Mouse (Mus musculus) thymus, postnatal 4 days (tissue): Measurements from ENCODE around the gene Kcnc1.

Experiments
- DNase-seq: peaks from one replicate; pipeline ENCODE4 v3.0.0; 2021

Gene Kcnc1

DNA sequence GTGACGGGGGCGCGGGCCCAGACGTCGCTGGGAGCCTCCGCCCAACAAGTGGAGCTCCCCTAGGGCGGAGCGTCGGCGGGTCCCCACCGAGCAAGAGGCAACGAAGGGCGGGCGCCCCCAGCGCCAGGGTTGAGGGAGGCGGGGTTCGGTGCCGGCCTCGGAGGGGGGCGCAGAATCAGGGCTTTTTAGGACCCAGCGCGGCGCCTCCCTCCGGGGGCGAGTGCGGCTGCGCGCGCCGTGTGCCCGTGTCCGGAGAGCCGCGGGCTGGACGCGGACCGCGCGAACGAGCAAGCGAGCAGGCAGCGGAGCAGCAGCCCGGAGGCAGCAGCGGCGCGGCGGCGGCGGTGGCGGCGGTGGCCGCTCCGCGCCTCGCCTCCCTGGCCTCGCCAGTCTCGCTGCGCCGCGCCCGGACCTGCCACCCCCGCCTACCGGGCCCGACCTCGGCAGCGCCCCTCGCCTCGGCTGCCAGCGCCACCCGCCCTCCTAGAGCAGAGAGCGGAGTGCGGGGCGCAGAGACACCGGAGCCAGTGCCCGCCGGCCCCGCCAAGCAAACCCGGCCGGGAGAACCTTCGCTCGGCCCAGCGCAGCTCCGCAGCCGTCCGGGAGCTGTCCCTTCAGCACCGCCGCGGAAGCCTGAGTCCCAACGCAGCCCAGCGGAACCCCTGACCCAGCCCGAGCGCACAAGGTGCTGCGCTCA is at the start of gene Kcnc1:
Gene Kcnc1 (plus strand): TSS at position 267 of the 697 bp plus-strand sequence.
- peak; percentile 85 for DNase-seq

DNA sequence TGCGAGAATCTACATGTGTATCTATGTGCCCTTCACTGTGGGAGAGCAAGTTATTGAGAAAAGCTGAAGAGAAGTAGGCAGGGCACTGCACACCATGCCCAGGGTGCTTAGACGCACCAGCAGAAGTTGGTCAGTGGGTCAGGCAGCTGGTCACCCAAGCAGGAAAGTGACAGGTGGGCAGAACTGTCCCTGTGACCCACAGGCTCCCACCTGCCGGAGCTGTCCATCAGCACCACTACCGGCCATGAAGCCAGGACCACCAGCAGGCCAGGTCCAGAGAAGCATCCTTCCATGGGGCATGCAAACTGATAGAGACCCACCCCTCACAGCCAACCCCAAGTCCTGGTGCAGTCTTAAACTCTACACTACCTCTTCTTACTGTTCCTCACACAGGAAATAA is 48.6 kb upstream of the Kcnc1 start:
- DNase-seq, result no peak

DNA sequence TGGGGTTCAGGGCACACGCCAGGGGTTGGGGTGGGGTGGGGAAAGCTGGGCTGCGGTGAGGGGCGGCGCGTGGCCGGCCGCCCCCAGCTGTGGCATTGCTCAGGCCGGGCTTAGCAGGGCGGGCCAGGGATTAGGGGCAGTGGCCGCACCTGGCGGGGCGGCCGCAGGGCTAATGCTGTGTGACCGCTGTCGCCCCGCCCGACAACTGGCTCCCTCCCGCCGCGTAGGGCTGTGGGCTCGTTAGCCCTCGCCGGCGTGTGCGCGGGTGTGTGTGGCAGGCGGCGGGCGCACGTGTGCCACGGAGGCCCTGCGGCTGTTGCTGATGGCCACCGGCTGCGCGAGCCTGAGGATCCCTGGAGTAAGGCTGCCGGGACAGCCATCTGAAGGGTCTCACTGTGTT is 47.5 kb upstream of the Kcnc1 start:
- DNase-seq, result no peak

DNA sequence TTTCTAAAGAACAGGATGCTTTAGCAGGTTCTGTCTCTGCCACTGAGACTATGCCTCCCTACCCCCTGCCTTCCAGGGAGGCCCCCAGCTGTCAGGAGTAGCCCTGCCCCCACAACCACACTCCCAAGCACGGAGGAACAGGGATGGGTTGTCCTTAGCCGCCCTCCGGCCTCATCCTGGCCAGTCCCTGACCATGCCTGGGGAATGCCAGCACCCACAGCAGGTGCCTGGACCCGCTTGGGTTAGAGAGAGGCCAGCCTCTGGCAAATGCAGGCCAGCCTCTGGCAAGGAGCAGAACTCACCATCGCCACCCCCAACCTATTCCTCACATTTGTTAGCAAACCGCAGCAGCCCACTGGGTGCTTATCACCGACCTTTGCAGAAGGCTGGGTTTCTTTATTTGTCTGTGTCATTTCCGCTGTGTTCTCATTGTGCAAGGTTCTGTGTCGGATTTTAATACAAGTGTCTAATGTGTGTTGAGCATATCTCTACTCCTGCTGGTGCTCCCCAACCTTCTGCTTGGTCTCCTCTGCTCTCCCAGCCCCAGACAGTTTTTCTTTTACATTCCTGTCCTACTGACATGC is 46.1 kb upstream of the Kcnc1 start:
- no peak for DNase-seq

DNA sequence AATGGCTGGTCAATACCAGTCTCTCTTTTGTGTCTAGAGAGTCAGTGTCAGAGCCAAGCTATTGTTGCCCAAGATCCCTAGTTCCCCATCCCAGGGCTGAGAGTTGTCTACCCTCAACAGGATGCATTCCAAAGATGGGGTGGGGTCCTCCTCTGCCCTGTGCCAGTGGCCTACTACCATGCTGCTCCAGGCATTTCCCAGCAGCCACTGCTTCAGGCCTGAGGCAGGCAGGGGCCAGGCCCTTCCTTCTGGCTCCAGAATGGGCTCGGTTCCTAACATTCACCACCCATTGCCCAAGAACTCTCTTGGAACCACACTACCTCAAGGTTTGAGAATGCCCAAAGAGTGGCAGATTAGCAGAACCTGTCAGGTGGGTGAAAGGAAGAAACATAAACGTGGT is 43.5 kb upstream of the Kcnc1 start:
- DNase-seq, result no peak

DNA sequence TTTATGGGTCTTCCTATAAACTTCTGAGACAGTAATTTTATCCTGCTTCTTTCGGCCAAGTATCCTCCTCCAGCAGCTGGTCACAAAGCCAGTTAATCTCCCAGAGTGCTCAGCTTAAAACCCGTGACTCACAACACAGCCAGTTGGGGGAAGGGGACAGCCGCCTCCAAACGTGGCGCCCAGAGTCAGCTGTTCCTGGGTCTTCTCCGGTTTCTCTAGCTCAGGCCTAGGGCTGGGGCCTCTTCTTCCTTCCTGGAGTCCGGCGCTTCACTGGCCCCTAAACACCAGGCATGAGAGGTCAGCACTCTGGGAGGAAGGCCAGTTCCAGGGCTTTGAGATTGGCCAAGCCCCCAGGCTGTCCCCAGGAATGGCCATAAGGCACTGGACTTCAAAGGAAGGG is 43.1 kb upstream of the Kcnc1 start:
- no peak for DNase-seq

DNA sequence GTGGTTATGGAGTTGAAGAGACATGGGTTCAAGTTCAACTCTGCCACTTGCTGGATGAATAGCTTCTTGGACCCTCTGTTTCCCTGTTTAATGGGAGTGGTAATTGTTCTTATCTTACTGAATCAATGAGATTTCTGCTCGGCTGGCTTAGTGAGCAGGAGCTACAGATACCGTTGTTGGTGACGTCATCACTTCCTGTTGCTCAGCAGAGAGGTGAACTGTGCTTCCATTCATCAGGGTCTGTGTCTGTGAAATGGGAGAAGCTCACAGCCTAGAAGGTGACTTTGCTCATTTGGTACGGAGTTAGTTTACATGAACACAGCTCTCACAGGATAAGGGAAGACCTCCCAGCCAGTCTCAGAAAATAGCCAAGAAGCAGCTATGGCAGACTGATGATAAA is 42.4 kb upstream of the Kcnc1 start:
- DNase-seq, result no peak

DNA sequence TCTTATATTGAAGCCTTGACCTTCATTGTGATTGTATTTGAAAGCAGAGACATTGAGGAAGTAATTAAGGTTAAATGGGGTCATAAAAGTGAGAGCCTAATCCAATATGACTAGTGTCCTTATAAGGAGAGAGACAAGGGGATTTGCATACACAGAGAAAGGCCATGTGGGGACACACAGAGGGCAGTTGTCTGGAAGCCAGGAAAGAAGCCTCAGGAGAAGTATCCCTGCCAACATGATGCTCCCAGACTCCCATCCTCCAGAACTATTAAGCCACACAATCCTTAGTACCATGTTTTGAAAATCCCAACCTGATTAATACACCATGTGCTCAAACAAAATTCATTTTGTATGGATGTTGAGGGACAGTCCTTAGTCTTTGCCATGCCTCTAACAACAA is 34.5 kb upstream of the Kcnc1 start:
- DNase-seq, result no peak

DNA sequence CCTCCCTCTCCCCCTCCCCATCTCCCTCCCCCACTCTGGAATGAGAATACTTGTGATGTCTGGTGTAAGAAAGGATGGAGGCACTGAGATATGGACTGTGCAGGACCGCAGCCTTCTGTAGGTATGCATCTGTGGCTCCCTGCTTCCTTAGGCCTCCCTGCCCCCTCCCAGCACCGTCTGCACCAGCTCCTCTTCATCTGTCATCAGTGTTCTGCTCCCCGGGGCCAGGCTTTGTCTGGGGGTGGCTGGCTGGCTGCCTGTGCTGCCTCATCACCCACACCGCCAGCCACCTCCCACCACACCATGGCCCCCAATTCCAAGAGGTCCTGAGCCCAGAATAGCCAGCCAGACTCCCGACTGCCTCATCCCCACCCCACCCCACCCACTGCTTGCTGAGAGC is 32.1 kb upstream of the Kcnc1 start:
- no peak for DNase-seq

DNA sequence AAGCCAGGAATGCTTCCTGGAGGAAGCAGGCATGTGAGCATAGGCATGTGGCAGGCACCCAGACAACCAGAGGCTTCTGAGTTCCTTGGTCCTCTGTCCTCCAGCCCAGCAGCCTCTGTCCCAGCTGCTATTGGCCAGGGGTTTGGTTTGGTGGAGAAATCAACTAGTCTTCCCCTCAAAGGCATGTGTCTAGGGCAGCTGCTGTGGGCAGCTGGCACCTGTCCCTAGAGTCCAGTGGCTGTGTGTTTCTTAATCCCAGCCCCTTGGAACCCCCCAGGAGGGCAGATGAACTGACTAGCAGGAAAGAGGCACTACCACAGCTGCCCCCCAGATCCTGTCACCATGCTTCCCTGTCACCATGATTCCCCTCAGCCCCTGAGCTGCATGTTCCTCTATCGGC is 30.5 kb upstream of the Kcnc1 start:
- no peak for DNase-seq

DNA sequence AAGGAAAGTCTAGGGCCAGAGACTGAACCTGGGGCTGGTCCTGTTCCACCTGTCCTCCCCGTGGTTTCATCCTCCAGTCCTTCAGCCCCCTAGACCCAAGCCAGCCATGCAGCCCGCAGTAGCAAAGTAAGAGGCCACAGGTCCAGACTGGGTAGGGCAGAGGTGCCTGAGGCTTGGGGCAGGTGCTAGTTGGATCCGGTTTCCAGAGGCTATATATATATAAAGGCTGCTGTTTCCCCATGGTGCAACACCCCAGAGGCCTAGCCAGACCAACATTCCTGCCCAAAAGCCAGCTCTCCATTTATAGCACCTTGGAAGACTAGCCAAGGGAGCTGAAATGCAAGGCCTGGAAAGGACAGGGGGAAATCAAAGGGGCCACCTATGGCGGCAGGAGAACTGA is 25.2 kb upstream of the Kcnc1 start:
- DNase-seq, result no peak

DNA sequence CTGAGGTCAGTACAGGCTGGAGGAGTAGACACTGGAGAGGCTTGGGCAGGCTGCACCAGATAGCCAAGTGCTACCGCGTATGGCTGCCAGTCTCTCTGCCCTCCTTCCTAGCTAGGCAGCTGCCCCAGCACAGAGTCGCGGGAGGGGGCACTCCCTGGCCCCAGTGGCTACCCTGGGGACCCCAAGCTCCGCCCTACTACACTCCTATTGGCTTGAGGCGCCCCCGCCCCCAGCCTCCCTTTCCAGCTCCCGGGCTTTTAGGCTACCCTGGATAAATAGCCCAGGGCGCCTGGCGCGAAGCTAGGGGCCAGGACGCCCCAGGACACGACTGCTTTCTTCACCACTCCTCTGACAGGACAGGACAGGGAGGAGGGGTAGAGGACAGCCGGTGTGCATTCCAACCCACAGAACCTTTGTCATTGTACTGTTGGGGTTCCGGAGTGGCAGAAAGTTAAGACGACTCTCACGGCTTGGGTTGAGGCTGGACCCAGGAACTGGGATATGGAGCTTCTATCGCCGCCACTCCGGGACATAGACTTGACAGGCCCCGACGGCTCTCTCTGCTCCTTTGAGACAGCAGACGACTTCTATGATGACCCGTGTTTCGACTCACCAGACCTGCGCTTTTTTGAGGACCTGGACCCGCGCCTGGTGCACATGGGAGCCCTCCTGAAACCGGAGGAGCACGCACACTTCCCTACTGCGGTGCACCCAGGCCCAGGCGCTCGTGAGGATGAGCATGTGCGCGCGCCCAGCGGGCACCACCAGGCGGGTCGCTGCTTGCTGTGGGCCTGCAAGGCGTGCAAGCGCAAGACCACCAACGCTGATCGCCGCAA is 19.9 kb upstream of the Kcnc1 start, which contains the start of gene Myod1:
Gene Myod1 (plus strand): TSS at position 303 of the 836 bp plus-strand sequence.
- DNase-seq, result no peak

DNA sequence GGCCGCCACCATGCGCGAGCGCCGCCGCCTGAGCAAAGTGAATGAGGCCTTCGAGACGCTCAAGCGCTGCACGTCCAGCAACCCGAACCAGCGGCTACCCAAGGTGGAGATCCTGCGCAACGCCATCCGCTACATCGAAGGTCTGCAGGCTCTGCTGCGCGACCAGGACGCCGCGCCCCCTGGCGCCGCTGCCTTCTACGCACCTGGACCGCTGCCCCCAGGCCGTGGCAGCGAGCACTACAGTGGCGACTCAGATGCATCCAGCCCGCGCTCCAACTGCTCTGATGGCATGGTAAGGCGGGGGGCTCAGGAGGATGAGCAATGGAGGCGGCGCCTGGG is 19.3 kb upstream of the Kcnc1 start:
- no peak for DNase-seq

DNA sequence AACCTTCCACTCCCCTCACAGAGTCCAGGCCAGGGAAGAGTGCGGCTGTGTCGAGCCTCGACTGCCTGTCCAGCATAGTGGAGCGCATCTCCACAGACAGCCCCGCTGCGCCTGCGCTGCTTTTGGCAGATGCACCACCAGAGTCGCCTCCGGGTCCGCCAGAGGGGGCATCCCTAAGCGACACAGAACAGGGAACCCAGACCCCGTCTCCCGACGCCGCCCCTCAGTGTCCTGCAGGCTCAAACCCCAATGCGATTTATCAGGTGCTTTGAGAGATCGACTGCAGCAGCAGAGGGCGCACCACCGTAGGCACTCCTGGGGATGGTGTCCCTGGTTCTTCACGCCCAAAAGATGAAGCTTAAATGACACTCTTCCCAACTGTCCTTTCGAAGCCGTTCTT is 18.2 kb upstream of the Kcnc1 start:
- DNase-seq, result peak; percentile 72

DNA sequence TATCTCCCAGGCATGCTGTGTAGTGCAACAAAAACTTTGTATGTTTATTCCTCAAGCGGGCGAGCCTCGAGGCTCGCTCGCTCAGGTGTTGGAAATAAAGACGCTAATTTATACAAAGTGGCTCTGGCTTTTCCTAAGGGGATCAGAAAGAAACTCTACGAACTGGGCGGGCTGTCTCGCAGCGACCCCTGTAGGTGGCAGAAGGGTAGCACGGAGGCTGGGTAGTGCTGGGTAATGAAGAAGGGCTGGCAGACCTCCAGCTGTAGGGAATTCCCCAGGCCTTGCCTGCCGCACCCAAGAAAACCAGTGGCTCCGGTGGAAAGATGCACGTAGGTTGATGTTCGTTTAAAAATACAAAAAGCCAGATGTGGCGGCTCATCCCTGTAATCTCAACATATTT is 17.3 kb upstream of the Kcnc1 start:
- peak; percentile 75 for DNase-seq

DNA sequence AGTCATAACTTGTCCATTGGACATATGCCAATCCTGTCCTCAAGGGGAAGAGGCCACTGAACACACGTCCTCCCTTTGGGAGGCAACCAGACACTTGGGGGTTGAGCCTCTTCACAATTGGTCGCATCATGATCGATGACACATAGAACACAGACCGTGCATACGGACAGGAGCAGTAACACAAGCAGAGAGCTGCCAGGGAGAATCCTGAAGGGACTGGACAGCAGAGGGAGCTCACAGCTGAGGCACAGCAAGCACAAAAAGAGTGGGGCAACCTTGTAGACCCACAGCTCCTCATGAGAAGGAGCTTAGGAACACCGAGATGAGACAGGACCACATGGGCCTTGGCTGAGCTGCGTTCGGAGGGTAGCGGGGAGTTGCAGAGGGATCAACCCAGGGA is 15.7 kb upstream of the Kcnc1 start:
- DNase-seq, result no peak

DNA sequence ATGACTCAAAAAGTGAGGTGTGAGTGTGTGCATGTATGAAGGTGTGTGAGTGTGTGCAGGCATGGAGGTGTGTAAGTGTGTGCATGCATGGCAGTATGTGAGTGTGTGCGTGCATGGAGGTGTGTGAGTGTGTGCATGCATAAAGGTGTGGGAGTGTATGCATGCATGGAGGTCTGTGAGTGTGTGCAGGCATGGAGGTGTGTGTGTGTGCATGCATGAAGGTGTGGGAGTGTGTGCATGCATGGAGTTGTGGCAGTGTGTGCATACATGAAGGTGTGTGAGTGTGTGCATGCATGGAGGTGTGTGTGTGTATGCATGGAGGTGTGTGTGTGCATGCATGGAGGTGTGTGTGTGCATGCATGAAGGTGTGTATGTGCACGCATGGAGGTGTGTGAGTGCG is 8.9 kb upstream of the Kcnc1 start:
- DNase-seq, result no peak

DNA sequence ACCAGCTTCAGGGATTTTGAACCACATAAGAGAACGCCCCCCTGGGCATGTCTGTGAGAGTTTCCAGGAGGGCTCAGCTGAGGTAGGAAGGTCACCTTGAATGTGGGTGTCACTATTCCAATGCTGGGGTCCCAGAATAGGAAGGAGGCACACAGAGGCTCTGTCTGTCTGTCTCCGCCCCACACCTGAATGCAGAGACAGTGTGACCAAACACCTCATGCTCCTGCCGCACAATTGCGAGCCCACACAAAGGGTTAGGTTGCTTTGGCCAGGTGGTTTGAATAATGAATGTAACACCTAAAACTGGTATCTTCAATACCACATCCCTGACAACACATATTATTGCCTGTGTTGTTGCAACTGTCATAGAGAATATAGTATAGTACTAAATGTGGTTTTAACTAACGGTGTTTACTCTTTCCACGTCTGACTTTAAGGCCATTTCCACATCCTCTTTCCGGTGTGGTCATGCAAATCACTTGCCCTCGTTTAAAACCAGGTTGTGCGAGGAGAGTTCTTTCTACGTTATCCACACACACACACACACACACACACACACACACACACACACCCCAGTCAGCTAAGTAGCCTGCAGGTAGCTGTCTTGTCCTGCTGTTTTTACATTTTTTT is 6.7 kb upstream of the Kcnc1 start:
- peak; percentile 37 for DNase-seq

DNA sequence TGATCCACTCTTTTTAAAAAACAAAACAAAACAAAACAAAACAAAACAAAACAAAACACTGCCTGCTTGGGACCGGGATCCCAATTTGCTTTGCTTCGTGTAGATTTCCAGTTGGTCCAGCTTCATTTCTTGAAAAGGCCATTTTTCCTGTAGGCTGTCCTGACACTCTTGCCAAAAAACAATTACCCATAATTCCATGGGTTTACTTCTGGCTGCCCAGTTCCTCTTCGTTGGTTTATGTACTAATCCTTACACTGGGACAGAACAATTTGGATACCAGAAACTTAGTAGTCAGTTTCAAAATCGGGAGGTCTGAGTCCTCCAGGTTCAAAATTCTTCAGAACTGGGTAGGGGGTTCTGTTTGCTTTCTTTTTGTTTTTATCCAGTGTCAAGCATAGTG is 6.1 kb upstream of the Kcnc1 start:
- DNase-seq, result no peak

DNA sequence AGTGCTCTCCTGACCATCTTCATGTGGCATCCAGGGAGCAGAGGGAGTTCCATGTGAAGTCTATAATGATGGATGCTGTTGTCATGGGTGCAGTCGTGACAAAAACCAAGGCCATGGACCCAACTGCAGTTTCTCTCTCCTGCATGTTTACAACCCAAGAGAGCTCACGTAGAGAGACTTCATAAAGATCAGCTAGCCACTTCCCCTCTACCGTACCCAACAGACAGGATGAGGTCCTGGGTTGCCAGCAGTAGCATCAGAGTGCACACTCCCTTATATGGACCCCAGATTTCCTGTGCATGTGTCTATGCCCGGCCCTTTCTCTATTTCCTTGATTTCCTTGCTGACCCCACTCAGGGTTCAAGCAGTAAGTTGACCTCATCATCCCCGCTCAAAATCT is 4.6 kb upstream of the Kcnc1 start:
- no peak for DNase-seq

DNA sequence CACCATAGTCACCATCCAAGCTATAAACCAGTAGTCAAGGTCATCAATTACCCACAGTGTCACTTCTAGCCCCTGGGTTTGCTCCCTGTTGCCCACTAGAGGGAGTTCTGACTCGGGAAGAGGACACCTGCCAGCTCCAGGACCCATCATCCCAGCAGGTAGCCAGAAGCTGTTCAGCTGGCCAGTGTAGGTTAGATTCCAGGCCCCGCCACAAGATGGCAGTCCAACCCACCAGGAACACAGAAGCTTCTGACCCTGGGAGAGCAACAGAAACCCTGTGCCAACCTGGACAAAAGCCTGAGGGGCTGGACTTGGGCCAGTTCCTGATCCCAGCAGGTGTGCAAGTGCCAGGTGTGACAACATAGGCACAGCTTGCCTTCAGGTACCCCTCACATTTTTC is 3.2 kb upstream of the Kcnc1 start:
- peak; percentile 88 for DNase-seq

DNA sequence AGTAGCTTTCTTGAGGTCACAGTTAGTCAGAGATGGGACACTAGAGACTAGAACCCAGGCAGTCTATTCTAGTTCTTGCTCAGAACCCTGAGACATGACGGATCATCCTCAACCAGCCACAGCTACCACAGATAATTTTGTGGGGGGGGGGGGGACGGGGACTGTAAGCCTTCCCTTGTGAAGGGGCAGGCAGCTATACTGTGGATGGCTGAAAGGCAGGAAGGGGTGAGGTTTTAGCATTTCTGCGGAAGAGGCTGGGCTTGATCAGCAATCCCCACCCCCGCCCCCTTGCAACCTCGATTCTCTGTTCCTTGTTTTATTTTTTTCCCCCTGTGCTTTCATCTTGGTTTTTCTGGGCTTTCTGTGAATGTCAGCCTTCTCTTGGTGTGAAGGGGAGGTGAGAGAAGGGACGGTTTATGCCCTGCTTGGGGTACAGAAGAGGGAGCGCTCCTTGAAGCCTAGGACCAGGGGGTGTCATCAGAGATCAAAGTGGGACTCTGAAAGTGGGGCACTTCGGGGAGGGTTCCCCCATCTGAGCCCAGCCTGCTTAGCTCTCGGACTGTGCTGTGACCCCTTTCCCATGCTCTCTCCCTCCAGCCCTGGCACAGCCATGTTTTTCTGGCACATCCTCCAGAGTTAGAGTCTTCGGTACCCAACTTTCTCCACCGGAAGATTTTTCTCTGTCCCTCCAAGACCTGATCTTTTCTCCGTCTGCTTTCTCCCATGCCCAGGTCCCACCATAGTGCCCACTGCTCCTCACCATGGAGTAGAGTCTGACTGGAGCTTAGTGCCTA is 2.4 kb upstream of the Kcnc1 start:
- no peak for DNase-seq

DNA sequence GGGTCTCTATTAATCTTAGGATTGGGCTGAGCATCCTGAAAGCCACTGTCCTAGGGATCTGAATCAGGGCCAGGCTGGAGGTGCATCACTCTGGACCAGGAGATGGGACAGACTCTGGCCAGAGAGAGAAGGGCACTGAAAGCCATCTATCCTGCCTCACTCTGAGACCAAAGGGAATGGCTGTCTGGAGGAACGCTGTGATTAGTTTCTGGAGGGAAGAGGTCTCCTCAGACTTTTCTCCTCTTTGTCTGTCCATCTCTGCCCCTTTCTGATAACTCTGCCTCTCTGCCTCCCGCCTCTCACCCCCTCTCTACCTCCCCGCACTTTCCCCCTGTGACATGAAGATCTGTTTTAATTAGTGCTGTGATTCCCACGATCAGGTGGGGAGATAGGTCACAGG is 1.4 kb upstream of the Kcnc1 start:
- no peak for DNase-seq
